Mouse (Mus musculus) CH12.LX (cell line): Measurements from ENCODE around the gene Akap2.

ENCODE experiments used
- CTCF ChIP-seq, 2 experiments: IDR thresholded peaks in 1 of 2; conservative IDR thresholded peaks in 1 of 2; 2 replicates each; pipeline ENCODE4 v1.5.1; 2011 to 2012; ENCODE audit warnings: low read depth in 2 of 2, low read length in 2 of 2, improper control_type of control experiment in 1 of 2, inconsistent platforms in 1 of 2, mild to moderate bottlenecking in 1 of 2, moderate library complexity in 1 of 2
- ELF1 ChIP-seq: IDR thresholded peaks from 2 replicates; pipeline ENCODE4 v1.6.1; 2014; ENCODE audit warnings: low read depth, mild to moderate bottlenecking, inconsistent platforms, low read length, improper control_type of control experiment
- EP300 ChIP-seq: IDR thresholded peaks from 2 replicates; pipeline ENCODE4 v1.6.1; 2011; ENCODE audit warnings: low read length, improper control_type of control experiment
- MAX ChIP-seq: IDR thresholded peaks from 2 replicates; pipeline ENCODE4 v1.6.1; 2011; ENCODE audit warnings: low read length, improper control_type of control experiment

DNA sequence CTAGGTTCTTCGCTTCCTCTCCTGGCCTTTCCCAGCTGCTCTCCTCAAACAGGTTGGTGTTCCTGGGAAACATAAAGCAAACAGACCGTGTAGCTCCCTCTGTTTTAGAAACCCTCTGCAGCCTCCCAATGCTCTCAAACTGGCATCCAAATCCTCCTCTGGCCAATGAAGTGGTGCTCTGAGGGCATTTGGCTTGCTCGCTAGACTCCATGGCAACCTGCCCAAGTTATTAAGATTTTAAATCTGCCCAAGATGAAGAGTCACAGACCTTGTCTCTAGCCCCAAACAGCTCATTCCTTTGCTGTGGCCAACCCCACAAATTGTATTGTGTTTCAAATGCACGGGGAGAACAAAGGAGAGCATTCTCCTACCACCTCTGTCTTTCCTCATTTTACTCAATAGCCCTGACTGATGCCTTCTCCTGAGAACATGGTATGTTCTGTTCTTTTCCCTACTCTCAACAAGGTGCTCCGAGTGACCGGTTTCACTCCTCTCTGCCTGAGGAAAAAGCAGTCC, 207.2 kb downstream of the Akap2 start:
- TF ChIP-seq CTCF (conservative IDR thresholded peaks at IDR 0.05 in 1 of 2, IDR thresholded peaks at IDR 0.05 in 1 of 2; ENCODE audit: low read depth in 2 of 2, low read length in 2 of 2) (no peak), EP300 (no peak), MAX (no peak), ELF1 (no peak)
